Mouse (Mus musculus): ENCODE data around the gene Fitm1. TPM values are rescaled to one million over a fixed set of nuclear protein-coding genes. Genes with fewer than 3 reads are reported as not detected.

Fitm1 gene
- polyA plus RNA-seq, 1 experiment from 2014 or later, result 2.0 TPM

- Histone ChIP-seq H3K36me3 (ENCODE audit: control insufficient read depth, insufficient read depth) (peaks cover 2% of the 10 kb centered on the region), H3K4me2 (ENCODE audit: low read depth, low read length) (no peak overlapping the region), H3K4me1 (ENCODE audit: control insufficient read depth, low read depth, low read length) (peaks cover 59% of the 10 kb centered on the region), H3K4me3 (ENCODE audit: low read depth, low read length) (no peak overlapping the region), H3K9ac (ENCODE audit: low read depth, low read length) (no peak overlapping the region), H3K27ac (ENCODE audit: low read length) (no peak overlapping the region), H3K27me3 (ENCODE audit: control insufficient read depth, insufficient read depth, low read depth, low read length) (no peaks in the 10 kb centered on the region), H3K9me3 (replicated peaks; ENCODE audit: control insufficient read depth, low read length) (no peaks in the 10 kb centered on the region)
- 82% methylated on average over 5 of the region's 5 CpGs for WGBS (ENCODE audit: insufficient replicate concordance)
- no peak for ATAC-seq (ENCODE audit: low read depth)
Observed at GRCm38 (mm10) chr14:55589271-55589670, 13.9 kb downstream of the Fitm1 start.

GRCm38 (mm10) chr14:55589771-55590448 is 14.5 kb downstream of the Fitm1 start:
- no peaks in the 10 kb centered on the region for H3K9me3 ChIP-seq (replicated peaks; ENCODE audit: control insufficient read depth, low read length)
- H3K27me3 ChIP-seq (ENCODE audit: control insufficient read depth, insufficient read depth, low read depth, low read length), result no peaks in the 10 kb centered on the region
- 62% methylated on average over 11 of the region's 11 CpGs for WGBS (ENCODE audit: insufficient replicate concordance)
- no peak for ATAC-seq (ENCODE audit: low read depth)
- H3K27ac ChIP-seq (ENCODE audit: low read length), result peak overlapping the region; percentile 97
- peak overlapping the region; percentile 95 for H3K4me3 ChIP-seq (ENCODE audit: low read depth, low read length)
- peak overlapping the region; percentile 98 for H3K9ac ChIP-seq (ENCODE audit: low read depth, low read length)
- peaks cover 6% of the 10 kb centered on the region for H3K36me3 ChIP-seq (ENCODE audit: control insufficient read depth, insufficient read depth)
- peaks cover 52% of the 10 kb centered on the region for H3K4me1 ChIP-seq (ENCODE audit: control insufficient read depth, low read depth, low read length)
- H3K4me2 ChIP-seq (ENCODE audit: low read depth, low read length), result peak overlapping the region; percentile 95

GRCm38 (mm10) chr14:55590748-55591330 is 15.4 kb downstream of the Fitm1 start, which contains the start of gene Psme2:
Psme2 (minus strand) TSS chr14:55591113.
- Histone ChIP-seq H3K27ac (ENCODE audit: low read length) (peak within 1 kb of the TSS; percentile 97), H3K4me1 (ENCODE audit: control insufficient read depth, low read depth, low read length) (peaks cover 45% of the 10 kb centered on the region), H3K9me3 (replicated peaks; ENCODE audit: control insufficient read depth, low read length) (no peaks in the 10 kb centered on the region), H3K4me3 (ENCODE audit: low read depth, low read length) (peak within 1 kb of the TSS; percentile 95), H3K27me3 (ENCODE audit: control insufficient read depth, insufficient read depth, low read depth, low read length) (no peaks in the 10 kb centered on the region), H3K9ac (ENCODE audit: low read depth, low read length) (peak within 1 kb of the TSS; percentile 98), H3K36me3 (ENCODE audit: control insufficient read depth, insufficient read depth) (peaks cover 16% of the 10 kb centered on the region), H3K4me2 (ENCODE audit: low read depth, low read length) (peak within 1 kb of the TSS; percentile 95)
- WGBS (ENCODE audit: insufficient replicate concordance), result under 1% methylated on average over 22 of the region's 22 CpGs
- peak; percentile 87 for ATAC-seq (ENCODE audit: low read depth)

- peaks cover 21% of the 10 kb centered on the region for H3K36me3 ChIP-seq (ENCODE audit: control insufficient read depth, insufficient read depth)
- H3K27ac ChIP-seq (ENCODE audit: low read length), result peak within 1 kb of the TSS; percentile 97
- under 1% methylated on average over 33 of the region's 33 CpGs for WGBS (ENCODE audit: insufficient replicate concordance)
Observed at GRCm38 (mm10) chr14:55591331-55591891, 16.0 kb downstream of the Fitm1 start, which contains the start of gene Rnf31. Rnf31 (plus strand) TSS chr14:55591708.

GRCm38 (mm10) chr14:55592226-55592625 is 16.8 kb downstream of the Fitm1 start:
- Histone ChIP-seq H3K27ac (ENCODE audit: low read length) (peak overlapping the region; percentile 97), H3K9me3 (replicated peaks; ENCODE audit: control insufficient read depth, low read length) (no peaks in the 10 kb centered on the region), H3K36me3 (ENCODE audit: control insufficient read depth, insufficient read depth) (peaks cover 28% of the 10 kb centered on the region), H3K4me1 (ENCODE audit: control insufficient read depth, low read depth, low read length) (peaks cover 32% of the 10 kb centered on the region), H3K4me2 (ENCODE audit: low read depth, low read length) (peak overlapping the region; percentile 95), H3K4me3 (ENCODE audit: low read depth, low read length) (peak overlapping the region; percentile 95), H3K9ac (ENCODE audit: low read depth, low read length) (peak overlapping the region; percentile 98), H3K27me3 (ENCODE audit: control insufficient read depth, insufficient read depth, low read depth, low read length) (no peaks in the 10 kb centered on the region)
- ATAC-seq (ENCODE audit: low read depth), result no peak
- WGBS (ENCODE audit: insufficient replicate concordance), result 3% methylated on average over 16 of the region's 16 CpGs

More at GRCm38 (mm10) chr14:55591331-55591891, 16.0 kb downstream of the Fitm1 start, which contains the start of gene Rnf31:
- ATAC-seq (ENCODE audit: low read depth), result peak; percentile 89
- H3K4me2 ChIP-seq (ENCODE audit: low read depth, low read length), result peak within 1 kb of the TSS; percentile 95
- peak within 1 kb of the TSS; percentile 95 for H3K4me3 ChIP-seq (ENCODE audit: low read depth, low read length)
- H3K4me1 ChIP-seq (ENCODE audit: control insufficient read depth, low read depth, low read length), result peaks cover 40% of the 10 kb centered on the region
- H3K27me3 ChIP-seq (ENCODE audit: control insufficient read depth, insufficient read depth, low read depth, low read length), result no peaks in the 10 kb centered on the region
- H3K9ac ChIP-seq (ENCODE audit: low read depth, low read length), result peak within 1 kb of the TSS; percentile 98
- no peaks in the 10 kb centered on the region for H3K9me3 ChIP-seq (replicated peaks; ENCODE audit: control insufficient read depth, low read length)

GRCm38 (mm10) chr14:55596036-55596690 is 20.7 kb downstream of the Fitm1 start:
- H3K27me3 ChIP-seq (ENCODE audit: control insufficient read depth, insufficient read depth, low read depth, low read length), result no peaks in the 10 kb centered on the region
- WGBS (ENCODE audit: insufficient replicate concordance), result 87% methylated on average over 13 of the region's 13 CpGs
- H3K4me1 ChIP-seq (ENCODE audit: control insufficient read depth, low read depth, low read length), result peaks cover 20% of the 10 kb centered on the region
- H3K27ac ChIP-seq (ENCODE audit: low read length), result no peak overlapping the region
- H3K9me3 ChIP-seq (replicated peaks; ENCODE audit: control insufficient read depth, low read length), result no peaks in the 10 kb centered on the region
- no peak overlapping the region for H3K9ac ChIP-seq (ENCODE audit: low read depth, low read length)
- no peak overlapping the region for H3K4me3 ChIP-seq (ENCODE audit: low read depth, low read length)
- peaks cover 52% of the 10 kb centered on the region for H3K36me3 ChIP-seq (ENCODE audit: control insufficient read depth, insufficient read depth)
- H3K4me2 ChIP-seq (ENCODE audit: low read depth, low read length), result no peak overlapping the region
- no peak for ATAC-seq (ENCODE audit: low read depth)

- WGBS (ENCODE audit: insufficient replicate concordance), result 90% methylated on average over 21 of the region's 21 CpGs
Observed at GRCm38 (mm10) chr14:55598521-55599390, 23.3 kb downstream of the Fitm1 start.

GRCm38 (mm10) chr14:55603271-55603632 is 27.8 kb downstream of the Fitm1 start, which contains the start of gene Irf9:
Irf9 (plus strand) TSS chr14:55603571.
- peak within 1 kb of the TSS; percentile 87 for H3K4me2 ChIP-seq (ENCODE audit: low read depth, low read length)
- peak within 1 kb of the TSS; percentile 97 for H3K27ac ChIP-seq (ENCODE audit: low read length)
- 77% methylated on average over 7 of the region's 7 CpGs for whole genome bisulfite sequencing (ENCODE audit: insufficient replicate concordance)
- H3K27me3 ChIP-seq (ENCODE audit: control insufficient read depth, insufficient read depth, low read depth, low read length), result no peaks in the 10 kb centered on the region
- H3K9ac ChIP-seq (ENCODE audit: low read depth, low read length), result peak within 1 kb of the TSS; percentile 85
- peaks cover 29% of the 10 kb centered on the region for H3K4me1 ChIP-seq (ENCODE audit: control insufficient read depth, low read depth, low read length)
- ATAC-seq (ENCODE audit: low read depth), result no peak
- H3K36me3 ChIP-seq (ENCODE audit: control insufficient read depth, insufficient read depth), result peaks cover 55% of the 10 kb centered on the region
- no peaks in the 10 kb centered on the region for H3K9me3 ChIP-seq (replicated peaks; ENCODE audit: control insufficient read depth, low read length)
- peak within 1 kb of the TSS; percentile 77 for H3K4me3 ChIP-seq (ENCODE audit: low read depth, low read length)

More at GRCm38 (mm10) chr14:55598521-55599390, 23.3 kb downstream of the Fitm1 start:
- Histone ChIP-seq H3K27me3 (ENCODE audit: control insufficient read depth, insufficient read depth, low read depth, low read length) (no peaks in the 10 kb centered on the region), H3K4me3 (ENCODE audit: low read depth, low read length) (no peak overlapping the region), H3K4me1 (ENCODE audit: control insufficient read depth, low read depth, low read length) (peaks cover 12% of the 10 kb centered on the region), H3K27ac (ENCODE audit: low read length) (no peak overlapping the region), H3K36me3 (ENCODE audit: control insufficient read depth, insufficient read depth) (peaks cover 61% of the 10 kb centered on the region), H3K9me3 (replicated peaks; ENCODE audit: control insufficient read depth, low read length) (no peaks in the 10 kb centered on the region), H3K4me2 (ENCODE audit: low read depth, low read length) (no peak overlapping the region), H3K9ac (ENCODE audit: low read depth, low read length) (no peak overlapping the region)
- no peak for ATAC-seq (ENCODE audit: low read depth)

All from liver, embryonic 16.5 days (tissue).